ENCODE assay signal across 33 mouse cellular contexts in genomic region chr13:70837571-70837970, GRCm38 (mm10). TPM values are rescaled to one million over a fixed set of nuclear protein-coding genes. Genes with fewer than 3 reads are reported as not detected.
DNase-seq lines count a peak whose midpoint lies in the region; ATAC-seq and TF ChIP-seq lines count a peak whose summit lies in the region.
"Had no signal": no experiment of that assay in that cellular context is flagged by ENCODE, and none has a peak within 500 bp of the region (broad histone marks: within the 10 kb centered on the region; RNA-seq: fewer than 3 reads in every experiment).

No protein-coding gene starts in this region.

- no peak for TF ChIP-seq CTCF in liver, adult 2 months (IDR thresholded peaks at IDR 0.05; ENCODE audit: low read depth, low read length)
- TF ChIP-seq CTCF in liver, postnatal 0 days (IDR thresholded peaks at IDR 0.05; ENCODE audit: low read depth), result no peak

- no peaks in the 10 kb centered on the region for H3K79me2 ChIP-seq in liver, adult 2 months (ENCODE audit: control insufficient read depth, insufficient read depth, low read length)

- no peak for ATAC-seq in intestine, embryonic 14.5 days (replicated peaks; ENCODE audit: low FRiP score, low TSS enrichment, low read depth)
- ATAC-seq in intestine, embryonic 15.5 days, result no peak
- no peak for ATAC-seq in liver, postnatal 0 days
- ATAC-seq: lung, postnatal 0 days; Patski had no signal

- TF ChIP-seq POLR2A in liver, adult 2 months (IDR thresholded peaks at IDR 0.05; ENCODE audit: extremely low read depth, insufficient read depth, low read length), result no peak

- no peak overlapping the region for H3K4me3 ChIP-seq in intestine, embryonic 14.5 days (ENCODE audit: low read depth, low read length)
- H3K4me3 ChIP-seq in intestine, embryonic 15.5 days (replicated peaks), result no peak overlapping the region
- no peak overlapping the region for H3K4me3 ChIP-seq in liver, adult 2 months (ENCODE audit: insufficient read depth, low read depth, low read length)
- no peak overlapping the region for H3K4me3 ChIP-seq in liver, postnatal 0 days (ENCODE audit: low read depth, low read length)
- H3K4me3 ChIP-seq: embryonic facial prominence, embryonic 10.5 days; embryonic facial prominence, embryonic 15.5 days; forebrain, embryonic 12.5 days; heart, embryonic 15.5 days; hindbrain, embryonic 12.5 days; liver, embryonic 15.5 days; megakaryocyte, embryonic 14.5 days; midbrain, embryonic 12.5 days had no signal

- no peaks in the 10 kb centered on the region for H3K36me3 ChIP-seq in intestine, embryonic 14.5 days (ENCODE audit: control insufficient read depth, insufficient read depth, low read length)
- H3K36me3 ChIP-seq in intestine, embryonic 15.5 days, result no peaks in the 10 kb centered on the region
- H3K36me3 ChIP-seq in liver, adult 2 months (ENCODE audit: control insufficient read depth, insufficient read depth, low read length), result no peaks in the 10 kb centered on the region
- no peaks in the 10 kb centered on the region for H3K36me3 ChIP-seq in liver, postnatal 0 days (replicated peaks; ENCODE audit: insufficient read depth, low read length)
- H3K36me3 ChIP-seq: embryonic facial prominence, embryonic 10.5 days; embryonic facial prominence, embryonic 15.5 days; forebrain, embryonic 12.5 days; G1E; heart, embryonic 15.5 days; hindbrain, embryonic 12.5 days; liver, embryonic 15.5 days; midbrain, embryonic 12.5 days had no signal

- WGBS in intestine, embryonic 14.5 days, result 80% methylated on average over 5 of the region's 5 CpGs
- WGBS in intestine, embryonic 15.5 days, result 76% methylated on average over 5 of the region's 5 CpGs
- WGBS in liver, adult 2 months, result 49% methylated on average over 5 of the region's 5 CpGs
- WGBS in liver, postnatal 0 days (ENCODE audit: insufficient replicate concordance), result 61% methylated on average over 5 of the region's 5 CpGs

- H3K4me2 ChIP-seq in intestine, embryonic 14.5 days (ENCODE audit: low read length), result no peak overlapping the region
- no peak overlapping the region for H3K4me2 ChIP-seq in intestine, embryonic 15.5 days (replicated peaks)
- H3K4me2 ChIP-seq in liver, postnatal 0 days (ENCODE audit: low read depth, low read length), result no peak overlapping the region
- H3K4me2 ChIP-seq: embryonic facial prominence, embryonic 15.5 days; forebrain, embryonic 12.5 days; heart, embryonic 15.5 days; hindbrain, embryonic 12.5 days; liver, embryonic 15.5 days; midbrain, embryonic 12.5 days had no signal

- no peak overlapping the region for H3K27ac ChIP-seq in intestine, embryonic 14.5 days (ENCODE audit: low read depth)
- H3K27ac ChIP-seq in intestine, embryonic 15.5 days, result no peak overlapping the region
- no peak overlapping the region for H3K27ac ChIP-seq in liver, adult 2 months (replicated peaks; ENCODE audit: insufficient read depth, low read depth, low read length)
- H3K27ac ChIP-seq in liver, postnatal 0 days (ENCODE audit: low read depth), result no peak overlapping the region
- H3K27ac ChIP-seq: embryonic facial prominence, embryonic 10.5 days; embryonic facial prominence, embryonic 15.5 days; forebrain, embryonic 12.5 days; heart, embryonic 15.5 days; hindbrain, embryonic 12.5 days; liver, embryonic 15.5 days; midbrain, embryonic 12.5 days had no signal

- peak; percentile 46 to 66 for DNase-seq in cerebellum, postnatal 10 days
- DNase-seq in cerebellum, postnatal 36 days, result no peak
- peak; percentile 33 for DNase-seq in intestine, embryonic 14.5 days (ENCODE audit: low spot score)
- DNase-seq in liver, adult 2 months (ENCODE audit: extremely low read depth, low read depth, low spot score), result peak; percentile 53
- DNase-seq in liver, postnatal 0 days, result no peak
- DNase-seq in ovary, postnatal 14 days (ENCODE audit: low spot score), result no peak
- DNase-seq: adrenal gland, postnatal 10 days; cerebellum, adult 11 months; cerebellum, adult 9-10 months; gastrocnemius, postnatal 14 days; heart, postnatal 36 days; kidney, adult 18-20 months; layer of hippocampus, postnatal 36 days; liver; lung, postnatal 4 days; right cerebral cortex, adult 18-20 months; spleen, adult 18-20 months; thymus, postnatal 14 days had no signal

- TF ChIP-seq EP300 in liver, postnatal 0 days (IDR thresholded peaks at IDR 0.05; ENCODE audit: low read depth), result no peak

- H3K9me3 ChIP-seq in intestine, embryonic 14.5 days (ENCODE audit: control insufficient read depth, low read length), result no peaks in the 10 kb centered on the region
- H3K9me3 ChIP-seq in intestine, embryonic 15.5 days, result no peaks in the 10 kb centered on the region
- H3K9me3 ChIP-seq in liver, postnatal 0 days (ENCODE audit: low read length), result no peaks in the 10 kb centered on the region
- H3K9me3 ChIP-seq: embryonic facial prominence, embryonic 10.5 days; embryonic facial prominence, embryonic 15.5 days; forebrain, embryonic 12.5 days; heart, embryonic 15.5 days; hindbrain, embryonic 12.5 days; liver, embryonic 15.5 days; megakaryocyte, embryonic 14.5 days; midbrain, embryonic 12.5 days had no signal

- H3K9ac ChIP-seq in intestine, embryonic 14.5 days (ENCODE audit: low read length), result no peak overlapping the region
- H3K9ac ChIP-seq in intestine, embryonic 15.5 days, result no peak overlapping the region
- H3K9ac ChIP-seq in liver, adult 2 months (ENCODE audit: low read depth, low read length), result no peak overlapping the region
- no peak overlapping the region for H3K9ac ChIP-seq in liver, postnatal 0 days (replicated peaks)
- H3K9ac ChIP-seq: embryonic facial prominence, embryonic 15.5 days; forebrain, embryonic 12.5 days; heart, embryonic 15.5 days; hindbrain, embryonic 12.5 days; liver, embryonic 15.5 days; midbrain, embryonic 12.5 days had no signal

- H3K27me3 ChIP-seq in intestine, embryonic 14.5 days (replicated peaks; ENCODE audit: control insufficient read depth, insufficient read depth, low read length), result peaks cover 22% of the 10 kb centered on the region
- peaks cover 18% of the 10 kb centered on the region for H3K27me3 ChIP-seq in intestine, embryonic 15.5 days (replicated peaks)
- H3K27me3 ChIP-seq in liver, adult 2 months (ENCODE audit: control insufficient read depth, insufficient read depth, low read length), result peaks cover 10% of the 10 kb centered on the region; the same call in 1 of the 2 replicates
- peaks cover 17% of the 10 kb centered on the region; the same call in 1 of the 2 replicates for H3K27me3 ChIP-seq in liver, postnatal 0 days (ENCODE audit: insufficient read depth, low read length)
- H3K27me3 ChIP-seq: Patski had no signal

- peaks cover 7% of the 10 kb centered on the region for H3K4me1 ChIP-seq in intestine, embryonic 14.5 days (replicated peaks; ENCODE audit: control insufficient read depth, insufficient read depth, low read length)
- peaks cover 11% of the 10 kb centered on the region for H3K4me1 ChIP-seq in intestine, embryonic 15.5 days (replicated peaks)
- no peaks in the 10 kb centered on the region for H3K4me1 ChIP-seq in liver, adult 2 months (ENCODE audit: control insufficient read depth, insufficient read depth, low read length)
- H3K4me1 ChIP-seq in liver, postnatal 0 days (ENCODE audit: insufficient read depth), result no peaks in the 10 kb centered on the region
- H3K4me1 ChIP-seq: embryonic facial prominence, embryonic 15.5 days; liver, embryonic 15.5 days had no signal

RNA-seq across cellular contexts. Expression of gene Adamts16, which starts 4.0 kb away (rescaled TPM):
- 1.1 and 1.5 TPM in 2 replicates for polyA plus RNA-seq in intestine, embryonic 14.5 days (2014; fragmentation: Nextera tagmentation; extraction: Ambion mirVana)
- 1.7 and 1.9 TPM in 2 replicates for polyA plus RNA-seq in intestine, embryonic 15.5 days (2015; fragmentation: Nextera tagmentation; extraction: Ambion mirVana)
- total RNA-seq in liver, adult 2 months (2014; rRNA removed), result 0.07 TPM in 1 of 2 replicates, not detected in the other
- 0.04 TPM in 1 of 2 replicates, not detected in the other for polyA plus RNA-seq in liver, adult 2 months (2012; rRNA removed)
- polyA plus RNA-seq in liver, postnatal 0 days (2015; fragmentation: Nextera tagmentation; extraction: Ambion mirVana), result 0.13 and 0.23 TPM in 2 replicates
- total RNA-seq: granulocyte monocyte progenitor cell, adult 5-6 weeks; heart, postnatal 36 days; monocyte, adult 5-6 weeks; neutrophil, adult 5-6 weeks had no signal
- polyA plus RNA-seq: G1E; lung, postnatal 0 days had no signal

Comparison
In these comparisons a context has a peak if more than half of its experiments do, and no peak if none do; other contexts are left out.
1. DNase-seq: peak in cerebellum, postnatal 10 days (2 of 2), intestine, embryonic 14.5 days (single experiment) and liver, adult 2 months (single experiment); none in cerebellum, postnatal 36 days (0 of 2), liver, postnatal 0 days (single experiment) and ovary, postnatal 14 days (single experiment).